Mouse (Mus musculus) kidney, adult 9 months (tissue): ENCODE measurements around the gene Fcgr1.
A peak's percentile ranks its signal among the peaks of the same experiment; 100 is the strongest.
"Not testable (repeated sequence)": the region's sequence is repeated elsewhere in the genome, so short reads cannot be mapped to it uniquely, and the experiment has no call there.

ENCODE experiments used
- DNase-seq: peaks from one replicate; pipeline ENCODE4 v3.0.0; 2022

Fcgr1 gene

DNA sequence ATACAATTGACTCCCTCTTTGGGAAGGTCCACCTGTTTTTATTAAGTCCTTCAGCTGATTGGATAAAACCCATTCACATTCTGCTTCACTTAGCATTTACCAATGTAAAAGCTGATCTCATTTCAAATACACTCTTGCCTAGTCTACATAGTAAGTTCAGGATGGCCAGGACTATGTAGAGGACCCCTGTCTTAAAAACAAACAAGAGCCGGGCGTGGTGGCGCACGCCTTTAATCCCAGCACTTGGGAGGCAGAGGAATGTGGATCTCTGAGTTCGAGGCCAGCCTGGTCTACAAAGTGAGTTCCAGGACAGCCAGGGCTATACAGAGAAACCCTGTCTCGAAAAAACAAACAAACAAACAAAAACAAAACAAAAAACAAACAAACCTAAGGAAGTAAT is 30.0 kb upstream of the Fcgr1 start:
- DNase-seq, result not testable (repeated sequence)

DNA sequence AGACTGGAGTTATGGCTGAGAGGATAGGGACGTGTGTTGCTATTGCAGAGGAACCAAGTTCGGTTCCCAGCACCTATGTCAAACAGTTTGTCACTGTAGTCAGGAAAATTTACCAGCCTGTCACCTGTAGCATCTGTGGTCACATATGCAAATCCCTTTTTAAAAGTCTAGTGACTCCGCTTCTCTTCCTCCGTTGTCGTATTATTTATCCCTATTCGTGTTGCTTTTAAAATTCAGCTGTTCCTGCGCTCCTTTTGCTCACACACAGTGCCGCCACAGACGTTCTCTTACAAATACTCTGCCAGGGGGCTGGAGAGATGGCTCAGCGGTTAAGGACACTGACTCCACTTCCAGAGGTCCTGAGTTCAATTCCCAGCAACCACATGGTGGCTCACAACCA is 28.8 kb upstream of the Fcgr1 start:
- DNase-seq, result no peak

DNA sequence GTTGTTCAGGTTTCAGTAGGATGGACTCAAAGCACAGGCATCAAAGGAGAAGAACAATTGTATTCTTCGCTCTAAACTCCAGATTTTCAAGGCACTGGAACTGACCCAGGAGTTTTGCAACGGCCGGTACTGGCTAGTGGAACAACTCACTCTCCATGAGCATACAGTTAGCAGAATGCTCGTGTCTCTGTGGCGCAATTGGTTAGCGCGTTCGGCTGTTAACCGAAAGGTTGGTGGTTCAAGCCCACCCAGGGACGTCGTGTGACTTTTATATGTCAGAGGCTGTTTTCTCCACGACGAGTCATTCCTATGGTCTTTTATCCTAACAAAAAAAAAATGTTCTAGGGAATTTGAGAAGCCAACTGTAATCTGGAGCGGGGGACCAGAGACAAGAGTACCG is 28.1 kb upstream of the Fcgr1 start:
- no peak for DNase-seq

DNA sequence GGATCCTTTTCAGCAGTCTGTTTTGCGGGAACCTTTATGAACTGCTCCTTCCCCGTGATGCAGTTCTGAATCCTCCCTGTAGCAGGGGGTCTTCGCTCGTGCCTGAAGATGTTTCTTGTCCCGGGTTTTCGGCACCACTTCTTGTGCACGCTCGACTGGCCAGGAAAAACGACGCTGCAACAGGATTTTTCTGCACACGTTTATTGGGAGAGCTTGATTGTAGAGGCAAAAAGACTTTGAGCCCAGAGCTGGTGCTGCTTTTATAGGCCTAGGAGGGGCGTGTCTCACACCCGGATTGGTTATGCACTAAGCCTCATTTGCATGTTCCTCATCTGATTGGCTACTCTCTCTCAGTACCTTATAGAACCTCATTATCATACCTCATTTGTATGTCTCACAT is 26.2 kb upstream of the Fcgr1 start:
- DNase-seq, result not testable (repeated sequence)

DNA sequence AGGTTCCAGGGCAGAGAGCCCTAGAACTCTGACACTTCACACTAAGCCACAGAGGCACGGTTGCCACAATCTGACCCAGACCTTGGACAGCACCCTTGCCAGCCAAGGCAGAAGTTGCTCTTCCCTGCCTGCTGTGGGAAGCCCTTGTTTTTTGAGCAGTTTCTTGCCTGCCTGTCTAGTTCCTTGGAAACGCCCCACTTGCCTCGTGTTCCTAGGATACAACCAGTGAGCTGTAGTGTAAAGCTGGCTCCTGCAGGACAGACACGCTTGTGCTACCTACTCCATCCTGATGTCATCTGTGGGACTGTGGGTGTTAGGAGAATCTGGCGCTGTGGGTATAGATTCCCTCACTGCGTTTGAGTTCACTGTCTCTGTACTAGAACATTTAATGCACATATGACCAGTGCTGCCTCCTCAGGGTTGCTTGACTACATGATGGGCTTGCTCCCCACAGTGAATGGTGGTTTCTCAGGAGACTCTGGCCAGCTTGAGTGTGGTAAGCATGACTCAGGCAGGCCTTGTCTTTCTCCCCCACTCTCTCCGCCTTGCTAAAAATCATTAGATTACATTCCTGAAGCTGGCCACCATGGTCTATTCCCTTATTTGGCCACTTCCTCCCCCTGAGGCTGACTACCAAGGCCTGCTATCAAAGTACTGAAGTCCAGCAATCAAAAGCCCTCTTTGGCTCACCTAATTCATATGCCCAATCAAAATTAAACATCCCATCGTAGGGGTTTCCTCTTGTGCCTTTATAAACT is 18.8 kb upstream of the Fcgr1 start:
- DNase-seq, result no peak

DNA sequence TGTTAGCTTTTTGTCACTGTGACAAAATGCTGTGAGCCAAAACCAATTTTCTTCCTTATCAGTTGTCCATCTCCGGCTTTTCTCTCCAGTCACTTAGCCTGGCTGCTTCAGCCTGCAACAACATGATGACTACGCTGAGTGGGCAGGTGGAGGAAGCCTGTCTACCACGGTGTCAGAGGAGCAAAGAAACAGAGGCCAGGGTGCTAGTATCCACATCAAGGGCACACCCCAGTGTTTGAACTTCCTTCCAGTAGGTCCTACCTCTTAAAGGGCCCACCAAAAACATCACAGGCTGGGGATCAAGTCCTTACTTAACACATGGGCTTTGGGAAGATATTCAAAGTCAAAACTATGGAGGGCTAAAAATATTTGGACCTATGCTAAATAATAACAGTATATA is 15.7 kb upstream of the Fcgr1 start:
- DNase-seq, result no peak

DNA sequence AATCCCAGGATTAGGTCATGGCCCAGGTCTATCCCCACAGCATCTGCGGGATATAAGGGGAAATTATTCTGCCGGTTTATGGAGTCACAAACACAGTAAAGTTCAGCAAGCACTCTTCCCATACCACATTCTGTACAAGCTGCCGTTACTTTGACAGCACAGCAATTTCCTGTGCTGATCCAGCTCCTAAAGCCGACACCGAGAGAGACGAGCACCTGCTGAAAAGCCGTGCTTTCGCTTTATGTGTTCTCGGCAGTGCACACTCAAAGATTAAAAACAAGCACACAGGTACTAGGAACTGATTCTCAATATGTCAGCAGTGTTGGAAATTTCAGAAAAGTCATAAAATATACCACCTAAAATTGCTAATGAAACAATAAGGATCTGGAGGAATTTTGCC is 12.7 kb upstream of the Fcgr1 start:
- no peak for DNase-seq

DNA sequence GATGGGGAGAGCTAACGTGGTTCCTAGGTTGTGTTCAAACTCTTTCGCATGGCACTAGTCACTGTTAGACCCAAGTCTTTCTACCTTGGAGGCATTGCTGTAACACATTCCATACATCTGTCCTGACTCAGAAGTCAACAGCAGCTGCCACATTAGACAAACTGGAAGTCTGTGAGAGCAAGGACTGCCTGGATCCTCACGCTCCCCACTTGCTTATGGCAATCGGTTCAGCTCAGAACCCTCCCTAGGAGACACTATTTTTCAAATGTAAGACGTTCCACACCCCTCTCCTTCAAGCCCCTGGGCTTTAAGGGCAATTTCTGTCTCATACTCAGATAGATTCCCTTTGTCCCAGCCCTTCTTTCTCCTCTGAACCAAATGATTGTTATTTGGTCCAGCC is 8.3 kb upstream of the Fcgr1 start:
- DNase-seq, result no peak

DNA sequence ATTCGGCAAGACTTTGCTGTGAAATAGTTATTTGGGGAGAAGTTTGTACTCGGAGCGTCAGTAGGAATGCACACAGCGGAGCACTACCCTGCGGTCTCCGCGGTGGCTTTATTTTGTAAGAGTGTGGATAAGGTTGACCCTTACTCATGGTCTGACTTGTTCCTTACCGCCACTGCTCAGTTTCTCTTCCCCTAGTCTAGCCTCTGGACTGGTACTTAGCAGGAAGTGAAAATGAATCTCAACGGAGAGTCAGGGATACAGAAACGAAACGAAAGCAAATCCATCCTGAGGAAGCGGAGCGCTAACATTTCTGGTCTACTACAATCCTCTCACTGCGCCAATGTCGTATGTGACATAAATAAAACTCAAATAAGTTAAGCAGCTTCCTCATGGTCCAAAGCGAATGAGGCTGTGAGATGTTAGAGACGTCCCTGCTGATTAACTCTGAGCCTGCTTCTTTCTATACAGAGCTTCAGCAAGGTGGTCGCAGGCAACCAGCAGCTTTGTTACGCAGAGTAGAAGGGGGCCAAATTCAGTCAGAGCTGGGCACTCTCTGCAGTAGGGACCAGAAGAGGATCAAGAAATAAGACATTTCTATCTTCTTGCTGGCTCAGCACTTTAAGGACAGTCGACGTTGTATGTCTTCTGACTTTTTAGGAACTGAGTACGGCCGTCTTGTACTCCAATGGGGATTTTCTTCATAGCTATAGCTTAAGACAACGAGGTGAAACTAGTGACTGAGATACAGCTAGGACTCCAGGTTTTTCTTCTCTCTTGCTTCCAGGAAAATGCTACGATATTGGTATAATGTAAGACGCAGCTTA is 7.1 kb upstream of the Fcgr1 start:
- peak; percentile 14 for DNase-seq

DNA sequence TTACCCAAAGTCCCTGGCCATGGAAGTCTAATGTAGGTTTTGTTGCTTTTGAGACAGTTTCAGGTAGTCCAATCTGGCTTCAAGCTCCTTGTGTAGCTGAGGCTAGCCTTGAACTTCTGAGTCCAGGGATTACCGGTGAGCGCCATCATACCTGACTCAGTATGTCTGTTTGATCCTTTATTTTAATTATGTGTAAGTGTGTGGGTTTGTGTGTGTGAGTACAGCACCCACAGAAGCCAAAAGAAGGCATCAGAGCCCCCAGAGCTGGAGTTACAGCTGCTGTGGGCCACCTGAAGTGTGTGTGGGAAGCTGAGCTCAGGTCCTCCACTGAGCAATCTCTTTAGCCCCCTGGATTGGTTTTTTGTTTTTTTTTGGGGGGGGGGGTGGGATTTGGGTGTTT is 5.8 kb upstream of the Fcgr1 start:
- DNase-seq, result no peak

DNA sequence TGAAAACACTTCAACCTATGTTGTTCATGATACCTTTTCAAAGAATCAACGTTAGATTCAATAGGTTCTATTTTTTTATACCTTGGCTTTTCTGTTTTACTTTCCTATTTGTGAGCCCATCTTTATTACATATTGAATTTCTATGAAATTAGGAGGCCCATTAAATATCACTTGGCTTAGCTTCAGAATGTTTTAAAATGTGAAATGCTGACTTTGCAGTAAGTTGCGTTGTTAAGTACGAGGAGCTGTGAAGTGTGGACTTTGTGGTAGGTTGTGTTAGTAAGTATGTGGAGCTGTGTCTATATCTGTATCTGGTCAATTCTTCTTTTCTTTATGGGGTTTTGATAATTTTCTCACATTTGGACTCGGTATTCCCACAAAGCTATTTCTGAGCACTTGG is 4.6 kb upstream of the Fcgr1 start:
- DNase-seq, result no peak

DNA sequence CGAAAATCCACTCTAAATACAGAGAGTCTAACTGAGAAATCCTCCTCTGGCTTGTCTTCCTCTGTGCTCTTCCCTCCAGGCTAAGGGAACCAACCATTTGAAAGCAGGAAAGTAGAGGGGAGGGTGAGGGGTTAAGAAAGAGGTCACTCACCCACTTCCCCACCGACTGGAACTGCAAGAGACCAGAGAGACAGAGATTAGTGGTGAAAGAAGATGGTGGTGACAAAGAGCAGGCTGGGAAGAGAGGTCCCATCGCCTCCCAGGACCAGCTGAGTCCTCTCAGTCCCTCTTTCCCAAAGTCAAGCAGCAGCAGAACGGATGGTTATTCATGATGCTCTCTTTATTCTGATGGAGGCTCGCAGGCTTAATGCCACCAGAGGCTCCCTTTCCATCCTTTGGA is 401 bp downstream of the Fcgr1 start:
- no peak for DNase-seq

DNA sequence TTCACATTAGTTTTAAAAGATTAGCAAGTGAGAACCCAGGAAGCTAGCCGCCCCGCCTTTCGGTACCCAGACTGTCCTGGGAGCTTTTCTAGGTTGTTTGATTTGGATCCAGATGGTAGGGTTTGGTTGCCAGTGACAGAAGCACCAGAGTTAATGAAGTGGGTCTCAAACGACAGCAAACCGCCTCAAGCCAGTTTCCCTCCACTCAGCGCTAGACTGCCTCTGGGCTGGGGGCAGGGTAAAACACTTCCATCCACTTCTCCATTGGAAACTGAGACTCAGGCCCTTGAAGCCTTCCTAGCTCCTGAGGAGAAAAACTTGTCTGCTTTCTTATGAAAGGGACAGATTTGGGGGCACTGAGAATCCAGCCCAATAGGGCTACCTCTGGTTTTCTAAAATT is 1.1 kb downstream of the Fcgr1 start:
- DNase-seq, result no peak

DNA sequence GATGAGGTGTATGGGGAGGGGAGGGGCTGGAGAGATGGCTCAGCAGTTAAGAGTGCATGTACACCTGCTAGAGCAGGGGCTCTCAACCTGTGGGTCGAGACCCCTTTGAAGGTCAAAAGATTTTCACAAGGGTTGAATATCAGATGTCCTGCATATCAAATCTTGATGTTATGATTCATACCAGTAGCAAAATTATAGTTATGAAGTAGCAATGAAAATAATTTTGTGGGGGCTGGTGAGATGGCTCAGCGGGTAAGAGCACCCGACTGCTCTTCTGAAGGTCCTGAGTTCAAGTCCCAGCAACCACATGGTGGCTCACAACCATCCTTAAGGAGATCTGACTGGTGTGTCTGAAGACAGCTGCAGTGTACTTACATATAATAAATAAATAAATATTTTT is 3.0 kb downstream of the Fcgr1 start:
- not testable (repeated sequence) for DNase-seq

DNA sequence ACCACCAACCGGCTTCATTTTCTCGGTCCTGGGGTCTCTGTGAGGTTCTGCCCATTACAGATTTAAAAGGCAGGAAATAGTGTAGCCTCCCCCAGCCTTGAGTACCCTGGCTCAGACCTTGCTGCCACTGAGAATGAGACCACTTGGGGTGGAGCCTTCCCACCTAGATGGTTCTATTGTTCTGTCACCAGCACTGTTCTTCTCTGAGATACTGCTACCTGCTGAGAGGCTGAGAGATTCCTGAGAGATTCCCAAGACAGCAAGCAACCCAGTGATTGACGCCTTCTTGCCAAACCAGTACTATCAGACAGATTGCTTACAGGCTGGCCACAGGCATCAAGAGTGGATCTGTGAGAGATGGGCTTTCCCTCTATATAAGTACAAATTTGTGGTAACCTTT is 4.6 kb downstream of the Fcgr1 start:
- DNase-seq, result no peak

DNA sequence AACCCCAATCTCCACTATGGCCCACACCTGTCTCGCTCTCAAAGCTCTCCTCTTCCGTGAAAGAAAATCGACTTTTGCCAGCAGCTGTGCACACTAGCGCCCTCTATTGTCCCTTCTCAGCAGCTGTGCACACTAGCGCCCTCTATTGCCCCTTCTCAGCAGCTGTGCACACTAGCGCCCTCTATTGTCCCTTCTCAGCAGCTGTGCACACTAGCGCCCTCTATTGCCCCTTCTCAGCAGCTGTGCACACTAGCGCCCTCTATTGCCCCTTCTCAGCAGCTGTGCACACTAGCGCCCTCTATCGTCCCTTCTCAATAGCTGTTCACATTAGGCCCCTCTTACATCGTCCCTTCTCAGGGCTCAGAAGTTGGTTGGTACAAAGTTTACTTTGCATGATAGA is 6.4 kb downstream of the Fcgr1 start:
- DNase-seq, result not testable (repeated sequence)

DNA sequence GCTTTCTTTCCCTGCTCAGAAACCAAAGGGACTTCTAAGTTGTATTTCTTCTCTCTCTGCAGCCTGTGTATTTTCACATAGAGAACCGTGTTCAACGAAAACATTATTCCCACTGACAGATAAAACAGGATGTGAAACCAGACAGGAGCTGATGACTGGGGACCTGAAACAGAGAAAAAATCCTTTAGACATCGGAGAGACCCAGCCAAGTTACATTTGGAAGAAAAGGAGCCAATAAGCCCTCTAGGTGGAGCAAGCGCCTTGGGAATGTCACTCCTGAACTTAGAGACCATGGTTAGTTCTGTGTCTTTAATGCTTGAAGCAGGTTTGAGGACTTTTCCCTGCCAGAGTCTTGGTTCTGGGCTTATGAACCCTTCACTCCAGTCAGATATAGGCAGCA is 9.3 kb downstream of the Fcgr1 start:
- DNase-seq, result peak; percentile 41

DNA sequence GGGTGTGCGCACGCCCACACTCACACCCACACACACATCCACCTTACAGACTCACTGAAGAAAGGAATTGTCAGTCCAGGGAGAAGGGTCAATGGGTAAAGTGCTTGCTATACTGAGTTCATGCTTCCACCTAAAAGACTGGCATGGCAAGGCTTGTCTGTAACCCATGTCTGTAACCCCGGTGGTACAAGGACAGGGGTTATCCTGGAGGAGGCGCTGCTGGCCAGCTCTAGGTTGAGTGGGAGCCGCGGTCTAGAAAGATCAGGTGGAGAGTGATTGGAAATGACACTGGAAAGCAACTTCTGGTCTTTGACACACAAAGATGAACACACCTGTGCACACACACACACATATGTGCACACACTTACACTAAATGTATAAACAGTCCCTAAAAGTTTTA is 13.1 kb downstream of the Fcgr1 start:
- DNase-seq, result no peak

DNA sequence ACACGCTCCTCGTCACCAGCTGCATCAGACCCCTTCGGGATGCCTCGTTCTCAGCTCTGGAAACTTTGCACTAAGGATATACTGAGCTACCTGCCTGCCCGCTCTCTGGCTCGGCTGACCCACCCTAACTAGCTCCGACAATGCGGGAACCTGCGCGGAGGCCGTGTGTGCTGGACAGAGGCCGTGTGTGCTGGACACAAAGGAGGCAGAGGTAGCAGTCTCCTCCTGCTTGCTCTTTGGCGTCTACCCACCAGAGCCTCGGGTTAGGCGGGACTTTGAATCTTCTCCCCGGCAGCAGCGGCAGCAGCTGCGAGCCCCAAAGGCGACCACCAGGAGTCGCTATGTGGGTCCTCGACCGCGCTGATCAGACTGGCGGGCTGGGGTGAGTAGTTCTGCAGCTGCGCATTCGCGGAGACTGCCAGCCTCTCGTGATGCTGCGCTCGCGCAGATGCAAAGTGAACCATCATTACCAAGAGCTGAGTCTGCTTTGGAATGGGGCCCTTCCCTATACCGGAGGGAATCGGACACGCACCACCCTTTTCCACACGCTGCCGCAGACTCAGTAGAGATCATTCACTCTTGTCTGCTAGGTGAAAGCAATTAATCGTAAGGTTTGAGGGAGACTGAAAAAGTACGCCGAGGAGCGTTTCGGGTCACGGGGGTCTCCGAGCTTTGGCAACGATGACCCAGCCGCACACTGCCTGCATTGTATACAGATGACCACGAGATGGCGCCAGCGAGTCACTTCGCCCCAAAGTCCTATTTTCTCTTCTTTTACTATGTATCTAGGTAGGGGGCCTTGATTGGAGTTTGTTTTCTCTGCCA is 15.8 kb downstream of the Fcgr1 start:
- peak; percentile 88 for DNase-seq

DNA sequence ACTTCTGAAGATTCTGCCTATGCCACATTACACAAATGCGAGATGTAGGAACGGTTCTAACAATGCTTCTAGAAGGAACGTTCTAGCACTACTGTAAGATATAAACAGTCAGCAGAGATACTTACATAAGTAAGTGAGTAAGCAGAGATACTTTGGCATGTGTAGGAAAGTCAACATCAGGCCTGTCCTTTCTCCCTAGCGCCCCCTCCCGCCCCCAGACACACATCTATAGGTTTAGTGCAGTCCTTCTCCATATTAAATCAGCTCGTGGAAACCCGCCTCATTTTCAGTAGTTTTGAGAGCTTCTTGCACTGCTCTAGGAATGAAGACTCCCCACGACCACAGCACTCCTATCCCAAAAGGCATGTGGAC is 16.4 kb downstream of the Fcgr1 start:
- no peak for DNase-seq

DNA sequence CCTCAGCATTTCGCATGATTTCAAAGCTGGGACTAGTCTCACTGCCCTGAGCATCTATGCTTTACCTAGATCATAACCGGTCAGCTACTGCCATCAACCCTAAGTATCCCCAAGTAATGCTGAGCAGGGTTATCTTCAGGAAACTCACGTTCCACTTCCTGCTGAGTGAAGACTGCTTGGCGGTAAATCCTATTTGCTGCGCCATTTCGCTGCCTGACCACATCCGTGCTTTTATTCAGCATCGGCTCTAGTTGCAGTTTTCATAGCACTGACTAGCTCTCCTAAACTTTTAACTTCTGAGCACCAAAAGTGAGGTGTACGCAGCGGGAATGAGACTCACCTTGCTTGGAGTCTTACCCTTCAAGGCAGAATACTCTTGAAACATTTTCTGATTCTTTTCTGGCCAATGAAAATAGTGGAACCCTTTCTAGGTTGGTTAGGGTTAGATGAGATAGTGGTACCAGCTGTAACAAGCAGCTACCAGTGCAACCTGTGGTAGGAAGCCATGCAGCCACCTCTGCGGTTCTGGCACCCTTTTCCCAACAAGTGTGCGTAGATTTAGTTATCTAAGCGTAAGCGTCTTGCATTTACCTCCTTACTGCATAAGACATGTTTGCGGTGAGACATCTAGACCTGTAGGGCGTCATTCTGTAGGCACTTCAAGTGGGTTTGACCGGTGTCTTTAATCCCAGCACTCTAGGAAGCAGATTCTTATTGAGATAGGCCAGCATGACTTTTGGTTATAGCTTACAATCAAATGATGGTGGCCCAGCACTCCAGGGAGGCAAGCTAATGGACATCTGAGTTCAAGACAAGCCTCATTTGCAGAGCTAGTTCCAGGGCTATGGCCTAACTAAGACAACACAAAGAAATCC is 19.9 kb downstream of the Fcgr1 start:
- no peak for DNase-seq
